Mouse (Mus musculus) heart, embryonic 16.5 days (tissue): ENCODE data around the gene Pomt1. TPM values are rescaled to one million over a fixed set of nuclear protein-coding genes. Genes with fewer than 3 reads are reported as not detected.

Source experiments
- ATAC-seq: fragments of 200-750 bp; cut with Nextera tagmentation; replicated peaks from 2 replicates; pipeline ENCODE4 v1.8.0; 2017; ENCODE audit warnings: moderate number of reproducible peaks; ENCODE audit not compliant: insufficient read depth, low FRiP score; ENCODE audit errors: extremely low read depth
- H3K27ac ChIP-seq: fragments of 300-500 bp; sonication (generic); 2 replicates; pipeline ENCODE4 v1.5.1; 2014; ENCODE audit warnings: mild to moderate bottlenecking, low read length, control low read depth, moderate library complexity
- H3K27me3 ChIP-seq: fragments of 300-500 bp; sonication (generic); 2 replicates; pipeline ENCODE4 v1.6.1; 2014; ENCODE audit warnings: low read length, mixed read lengths; ENCODE audit not compliant: control insufficient read depth, insufficient read depth
- H3K36me3 ChIP-seq: fragments of 300-500 bp; sonication (generic); 2 replicates; pipeline ENCODE4 v1.6.1; 2014; ENCODE audit not compliant: control insufficient read depth, insufficient read depth
- H3K4me1 ChIP-seq: fragments of 300-500 bp; sonication (generic); 2 replicates; pipeline ENCODE4 v1.6.1; 2014; ENCODE audit warnings: low read length, mixed read lengths; ENCODE audit not compliant: control insufficient read depth, insufficient read depth
- H3K4me2 ChIP-seq: fragments of 300-500 bp; sonication (generic); 2 replicates; pipeline ENCODE4 v1.6.1; 2014; ENCODE audit warnings: low read depth, mild to moderate bottlenecking, control low read depth, low read length
- H3K4me3 ChIP-seq: fragments of 300-500 bp; sonication (generic); 2 replicates; pipeline ENCODE4 v1.5.1; 2014; ENCODE audit warnings: mild to moderate bottlenecking, control low read depth, low read length
- H3K9ac ChIP-seq: fragments of 300-500 bp; sonication (generic); 2 replicates; pipeline ENCODE4 v1.6.1; 2014; ENCODE audit warnings: low read length, control low read depth
- H3K9me3 ChIP-seq: fragments of 300-500 bp; sonication (generic); replicated peaks from 2 replicates; pipeline ENCODE4 v1.6.1; 2016; ENCODE audit warnings: low read length; ENCODE audit not compliant: control insufficient read depth
- WGBS: fragments of 180-500 bp; shearing (Covaris S2); extraction: QIAGEN DNeasy Blood & Tissue Kit; methylation state at CpG from one replicate; pipeline ENCODE4 v1.1.7; 2014; 5-methylcytosine and 5-hydroxymethylcytosine counted together
- polyA plus RNA-seq: library from polyadenylated mRNA; unstranded; fragments of >200 nt; fragmentation: Nextera tagmentation; extraction: Ambion mirVana; gene quantifications from 2 replicates; pipeline ENCODE4 v1.2.1, GENCODE M21; 2015

Gene Pomt1
- polyA plus RNA-seq, 1 experiment from 2014 or later: 20.5 TPM

DNA sequence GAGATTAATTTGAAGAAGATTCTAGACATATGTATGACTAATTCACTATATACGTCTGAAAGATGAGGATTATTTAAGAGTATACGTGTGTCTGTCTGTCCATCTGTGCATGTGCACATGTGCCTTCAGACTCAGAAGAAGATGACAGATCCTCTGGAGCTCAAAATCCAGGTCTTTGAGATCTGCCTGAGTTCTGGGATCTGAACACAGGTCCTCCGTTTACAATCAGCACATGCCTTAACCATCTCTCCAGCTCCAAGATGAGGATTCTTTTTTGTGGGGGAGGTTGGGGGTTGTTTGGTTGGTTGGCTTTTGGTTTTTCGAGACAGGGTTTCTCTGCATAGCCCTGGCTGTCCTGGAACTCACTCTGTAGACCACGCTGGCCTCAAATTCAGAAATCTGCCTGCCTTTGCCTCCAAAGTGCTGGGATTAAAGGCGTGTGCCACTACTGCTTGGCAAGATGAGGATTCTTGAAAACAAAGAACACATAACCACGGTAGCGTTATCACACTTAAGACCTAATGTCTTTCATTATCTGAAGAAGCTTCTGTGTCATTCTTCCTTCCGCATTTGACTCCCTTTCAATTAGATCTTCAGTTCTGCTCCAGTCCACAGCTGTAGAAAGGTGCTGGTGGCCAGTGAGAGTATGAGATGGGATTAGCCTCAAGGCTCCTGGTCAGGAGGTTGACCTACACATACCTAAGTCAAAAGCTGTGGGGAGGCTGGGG lies 2.5 kb downstream of the Pomt1 start:
- 88% methylated on average over 9 of the region's 9 CpGs for WGBS
- no peak overlapping the region for H3K4me2 ChIP-seq

DNA sequence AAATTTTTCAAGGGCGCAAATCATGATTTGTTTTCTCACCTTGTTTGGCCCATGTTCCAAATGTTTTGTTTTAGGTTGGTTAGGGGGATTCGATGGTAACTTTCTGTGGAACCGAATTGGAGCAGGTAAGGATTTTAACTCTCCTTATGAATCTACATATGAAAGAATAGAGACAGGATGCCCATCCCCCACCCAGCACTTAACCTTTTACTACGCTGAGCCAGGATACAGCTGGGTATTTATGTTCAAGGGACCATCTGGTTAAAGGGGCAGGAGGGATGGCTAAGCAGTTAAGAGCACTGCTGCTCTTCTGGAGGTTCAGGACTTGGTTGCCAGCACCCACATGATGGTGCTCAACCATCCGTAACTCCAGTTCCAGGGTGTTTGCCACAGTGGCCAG lies 4.2 kb downstream of the Pomt1 start:
- Histone ChIP-seq H3K4me2 (no peak overlapping the region), H3K27ac (no peak overlapping the region), H3K4me1 (peaks cover 12% of the 10 kb centered on the region), H3K27me3 (no peaks in the 10 kb centered on the region), H3K9ac (no peak overlapping the region), H3K9me3 (no peaks in the 10 kb centered on the region), H3K36me3 (peaks cover 13% of the 10 kb centered on the region; the same call in 1 of the 2 replicates), H3K4me3 (no peak overlapping the region)
- ATAC-seq: no peak
- WGBS: 84% methylated on average over 5 of the region's 5 CpGs

More for the DNA sequence above, 2.5 kb downstream of the Pomt1 start:
- H3K9me3 ChIP-seq: no peaks in the 10 kb centered on the region
- no peak overlapping the region for H3K27ac ChIP-seq
- H3K36me3 ChIP-seq: peaks cover 4% of the 10 kb centered on the region; the same call in 1 of the 2 replicates
- no peak overlapping the region for H3K9ac ChIP-seq
- peaks cover 22% of the 10 kb centered on the region for H3K4me1 ChIP-seq
- no peak overlapping the region for H3K4me3 ChIP-seq
- ATAC-seq: no peak
- no peaks in the 10 kb centered on the region for H3K27me3 ChIP-seq

DNA sequence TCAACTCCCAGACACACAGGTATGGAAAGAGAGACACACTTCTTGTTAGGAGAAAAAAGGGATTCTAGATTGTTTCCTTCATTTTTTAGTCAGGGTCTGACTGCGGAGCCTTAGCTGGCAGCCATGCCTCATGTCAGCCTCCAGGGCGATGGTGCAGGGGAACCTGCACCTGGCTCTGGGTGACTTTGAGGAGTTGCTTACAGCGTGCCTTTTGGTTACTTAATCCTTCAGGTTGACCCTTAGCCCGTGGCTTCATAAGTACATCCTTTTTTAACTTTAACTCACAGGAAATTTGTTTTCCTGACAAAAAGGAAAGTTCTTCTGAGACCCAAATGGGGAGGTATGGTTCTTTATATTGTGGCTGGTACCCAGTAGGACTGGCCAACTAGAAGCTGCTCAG lies 6.6 kb downstream of the Pomt1 start:
- H3K27ac ChIP-seq: no peak overlapping the region
- ATAC-seq: no peak
- H3K4me3 ChIP-seq: no peak overlapping the region
- no peaks in the 10 kb centered on the region for H3K27me3 ChIP-seq
- H3K9me3 ChIP-seq: no peaks in the 10 kb centered on the region
- H3K4me2 ChIP-seq: no peak overlapping the region
- 79% methylated on average over 4 of the region's 4 CpGs for WGBS
- H3K4me1 ChIP-seq: peaks cover under 1% of the 10 kb centered on the region; the same call in 1 of the 2 replicates
- H3K36me3 ChIP-seq: peaks cover 13% of the 10 kb centered on the region
- H3K9ac ChIP-seq: no peak overlapping the region

GRCm38 (mm10) chr2:32246741-32247140 lies 10.4 kb downstream of the Pomt1 start:
- WGBS: 75% methylated on average over 4 of the region's 4 CpGs
- H3K4me2 ChIP-seq: no peak overlapping the region
- H3K9me3 ChIP-seq: no peaks in the 10 kb centered on the region
- no peak overlapping the region for H3K4me3 ChIP-seq
- H3K36me3 ChIP-seq: peaks cover 29% of the 10 kb centered on the region
- no peak overlapping the region for H3K27ac ChIP-seq
- H3K4me1 ChIP-seq: no peaks in the 10 kb centered on the region
- no peak for ATAC-seq
- H3K27me3 ChIP-seq: no peaks in the 10 kb centered on the region
- H3K9ac ChIP-seq: no peak overlapping the region

DNA sequence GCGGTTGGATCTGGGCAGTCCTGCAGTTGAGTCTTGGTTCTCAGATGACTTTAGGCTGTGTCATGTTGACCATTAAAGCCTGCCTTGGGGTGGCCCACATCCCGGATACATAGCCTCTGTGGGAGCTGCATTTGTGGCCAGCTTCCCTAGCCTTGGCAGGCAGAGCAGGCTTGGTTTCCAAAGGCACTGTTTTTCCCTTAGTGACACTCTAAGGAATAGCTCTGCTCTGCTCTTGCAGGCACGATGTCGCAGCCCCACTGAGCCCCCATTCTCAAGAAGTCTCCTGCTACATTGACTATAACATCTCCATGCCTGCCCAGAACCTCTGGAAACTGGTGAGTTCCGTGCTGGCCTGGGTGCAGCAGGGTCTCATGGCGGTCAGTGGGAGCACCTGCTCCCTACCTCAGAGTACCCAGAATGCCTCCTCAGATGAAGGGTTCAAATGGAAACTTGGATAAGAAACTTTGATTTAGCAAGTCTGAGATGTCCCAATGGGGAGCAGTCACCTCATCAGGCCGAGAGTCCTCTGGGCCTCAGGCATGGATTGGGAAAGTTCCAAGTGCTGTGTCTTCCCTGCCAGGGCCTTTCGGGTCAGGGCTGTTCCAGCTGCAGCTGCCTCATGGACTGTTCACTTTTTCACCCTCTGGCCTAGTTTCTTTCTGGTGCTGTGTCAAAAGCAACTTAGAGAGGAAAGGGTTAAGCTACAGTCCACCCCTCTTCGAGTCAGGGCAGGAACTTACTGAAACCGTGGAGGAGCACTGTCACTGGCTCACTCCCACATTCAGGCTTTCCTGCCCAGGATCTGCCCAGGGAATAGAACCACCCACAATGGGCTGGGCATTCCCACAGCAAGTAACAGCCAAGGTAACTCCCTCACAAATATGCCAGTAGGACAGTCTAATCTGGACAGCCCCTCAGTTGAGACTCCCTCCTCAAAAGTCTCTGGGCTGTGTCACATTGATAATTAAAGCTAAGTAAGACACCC lies 12.3 kb downstream of the Pomt1 start:
- ATAC-seq: no peak
- no peaks in the 10 kb centered on the region for H3K4me1 ChIP-seq
- H3K27ac ChIP-seq: no peak overlapping the region
- no peaks in the 10 kb centered on the region for H3K9me3 ChIP-seq
- no peak overlapping the region for H3K4me2 ChIP-seq
- H3K27me3 ChIP-seq: no peaks in the 10 kb centered on the region
- H3K36me3 ChIP-seq: peaks cover 38% of the 10 kb centered on the region
- WGBS: 74% methylated on average over 10 of the region's 10 CpGs
- H3K4me3 ChIP-seq: no peak overlapping the region
- no peak overlapping the region for H3K9ac ChIP-seq

- Histone ChIP-seq H3K4me2 (no peak overlapping the region), H3K4me1 (no peaks in the 10 kb centered on the region), H3K9me3 (no peaks in the 10 kb centered on the region), H3K27ac (no peak overlapping the region), H3K27me3 (no peaks in the 10 kb centered on the region), H3K4me3 (no peak overlapping the region), H3K36me3 (peaks cover 47% of the 10 kb centered on the region), H3K9ac (no peak overlapping the region)
- no peak for ATAC-seq
- 83% methylated on average over 12 of the region's 12 CpGs for WGBS
Measured at GRCm38 (mm10) chr2:32251791-32252527, 15.6 kb downstream of the Pomt1 start.

DNA sequence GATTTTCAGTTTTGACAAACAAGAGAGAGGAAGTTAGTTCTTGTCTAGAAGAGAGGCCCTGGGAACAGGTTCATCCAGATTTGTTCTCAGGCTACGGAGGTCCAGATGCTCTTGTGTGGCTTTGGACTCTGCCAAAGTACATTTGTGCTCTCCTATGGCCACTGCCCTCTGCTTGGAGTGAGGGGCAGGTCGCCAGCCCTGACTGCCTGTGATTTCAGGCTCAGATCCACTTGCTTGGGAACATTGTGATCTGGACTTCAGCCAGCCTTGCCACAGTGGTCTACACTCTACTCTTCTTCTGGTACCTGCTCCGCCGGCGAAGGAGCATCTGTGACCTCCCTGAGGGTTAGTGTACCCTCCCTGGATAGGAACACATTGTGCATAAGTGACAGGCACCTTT lies 16.3 kb downstream of the Pomt1 start:
- ATAC-seq: no peak
- WGBS: 85% methylated on average over 5 of the region's 5 CpGs

DNA sequence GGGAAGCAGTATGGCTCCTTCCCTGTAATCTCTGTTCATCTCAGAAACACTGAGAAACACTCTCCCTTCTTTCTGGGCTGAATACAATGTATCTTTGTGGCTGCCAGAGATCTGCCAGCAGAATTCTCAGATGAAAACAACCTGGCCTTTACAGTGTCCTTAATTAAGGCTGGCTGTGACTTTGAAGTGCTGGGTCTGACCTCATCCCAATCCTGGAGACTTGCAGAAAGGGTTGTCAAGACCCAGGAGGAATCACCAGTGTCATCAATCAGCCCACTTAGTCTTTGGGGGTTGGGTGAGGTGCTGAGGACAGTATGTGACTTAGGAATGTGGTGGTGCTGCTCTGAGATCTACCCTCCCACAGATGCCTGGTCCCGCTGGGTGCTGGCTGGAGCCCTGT lies 17.0 kb downstream of the Pomt1 start:
- H3K4me1 ChIP-seq: no peaks in the 10 kb centered on the region
- H3K4me2 ChIP-seq: no peak overlapping the region
- no peak overlapping the region for H3K27ac ChIP-seq
- 72% methylated on average over 1 of the region's 1 CpGs for WGBS
- ATAC-seq: no peak
- no peaks in the 10 kb centered on the region for H3K27me3 ChIP-seq
- H3K9ac ChIP-seq: no peak overlapping the region
- no peak overlapping the region for H3K4me3 ChIP-seq
- H3K36me3 ChIP-seq: peaks cover 54% of the 10 kb centered on the region
- no peaks in the 10 kb centered on the region for H3K9me3 ChIP-seq

More for the DNA sequence above, 16.3 kb downstream of the Pomt1 start:
- H3K4me2 ChIP-seq: no peak overlapping the region
- peaks cover 52% of the 10 kb centered on the region for H3K36me3 ChIP-seq
- H3K4me3 ChIP-seq: no peak overlapping the region
- H3K27me3 ChIP-seq: no peaks in the 10 kb centered on the region
- H3K4me1 ChIP-seq: no peaks in the 10 kb centered on the region
- H3K9me3 ChIP-seq: no peaks in the 10 kb centered on the region
- H3K27ac ChIP-seq: no peak overlapping the region
- H3K9ac ChIP-seq: no peak overlapping the region
